Mouse (Mus musculus) heart, embryonic 15.5 days (tissue): Measurements from ENCODE around the gene Ppp5c. TPM values are rescaled to one million over a fixed set of nuclear protein-coding genes. Genes with fewer than 3 reads are reported as not detected.

ENCODE experiments used
- ATAC-seq: fragments of 200-750 bp; cut with Nextera tagmentation; replicated peaks from 2 replicates; pipeline ENCODE4 v1.8.0; 2017; ENCODE audit warnings: low read depth, moderate TSS enrichment; ENCODE audit not compliant: insufficient number of reproducible peaks, insufficient read depth, low FRiP score
- H3K27ac ChIP-seq: fragments of 300-500 bp; sonication (generic); 2 replicates; pipeline ENCODE4 v1.5.1; 2015; ENCODE audit warnings: mild to moderate bottlenecking, inconsistent platforms
- H3K27me3 ChIP-seq: fragments of 300-500 bp; sonication (generic); 2 replicates; pipeline ENCODE4 v1.6.1; 2015; ENCODE audit warnings: inconsistent platforms
- H3K36me3 ChIP-seq: fragments of 300-500 bp; sonication (generic); 2 replicates; pipeline ENCODE4 v1.6.1; 2015; ENCODE audit warnings: mild to moderate bottlenecking, inconsistent platforms
- H3K4me1 ChIP-seq: fragments of 300-500 bp; sonication (generic); replicated peaks from 2 replicates; pipeline ENCODE4 v1.6.1; 2015; ENCODE audit warnings: inconsistent platforms
- H3K4me2 ChIP-seq: fragments of 300-500 bp; sonication (generic); 2 replicates; pipeline ENCODE4 v1.6.1; 2015; ENCODE audit warnings: inconsistent platforms, mild to moderate bottlenecking, moderate library complexity
- H3K4me3 ChIP-seq: fragments of 300-500 bp; sonication (generic); 2 replicates; pipeline ENCODE4 v1.5.1; 2015; ENCODE audit warnings: mild to moderate bottlenecking, inconsistent platforms
- H3K9ac ChIP-seq: fragments of 300-500 bp; sonication (generic); 2 replicates; pipeline ENCODE4 v1.6.1; 2015; ENCODE audit warnings: mild to moderate bottlenecking, inconsistent platforms
- H3K9me3 ChIP-seq: fragments of 300-500 bp; sonication (generic); replicated peaks from 2 replicates; pipeline ENCODE4 v1.6.1; 2016; ENCODE audit warnings: inconsistent platforms
- WGBS: fragments of 180-500 bp; shearing (Covaris S2); methylation state at CpG from one replicate; pipeline ENCODE4 v1.1.7; 2015; ENCODE audit warnings: mixed read lengths; 5-methylcytosine and 5-hydroxymethylcytosine counted together
- polyA plus RNA-seq: library from polyadenylated mRNA; unstranded; fragments of >200 nt; fragmentation: Nextera tagmentation; extraction: Ambion mirVana; gene quantifications from 2 replicates; pipeline ENCODE4 v1.2.1, GENCODE M21; 2015

Ppp5c gene
- polyA plus RNA-seq, 1 experiment from 2014 or later: 82.5 TPM

GRCm38 (mm10) chr7:17009326-17010009 is 18.3 kb downstream of the Ppp5c start:
- H3K4me3 ChIP-seq: no peak overlapping the region
- WGBS: 89% methylated on average over 16 of the region's 16 CpGs

GRCm38 (mm10) chr7:17007300-17007699 is 20.4 kb downstream of the Ppp5c start:
- peaks cover 80% of the 10 kb centered on the region for H3K36me3 ChIP-seq
- no peaks in the 10 kb centered on the region for H3K27me3 ChIP-seq
- WGBS: 68% methylated on average over 4 of the region's 4 CpGs
- H3K27ac ChIP-seq: no peak overlapping the region
- H3K9ac ChIP-seq: no peak overlapping the region
- no peak overlapping the region for H3K4me2 ChIP-seq
- H3K4me1 ChIP-seq: peaks cover 6% of the 10 kb centered on the region; the same call in 1 of the 2 replicates
- no peak overlapping the region for H3K4me3 ChIP-seq
- H3K9me3 ChIP-seq: no peaks in the 10 kb centered on the region
- ATAC-seq: no peak

More at GRCm38 (mm10) chr7:17009326-17010009, 18.3 kb downstream of the Ppp5c start:
- H3K36me3 ChIP-seq: peaks cover 92% of the 10 kb centered on the region
- H3K4me2 ChIP-seq: no peak overlapping the region
- H3K9ac ChIP-seq: no peak overlapping the region
- no peaks in the 10 kb centered on the region for H3K27me3 ChIP-seq
- H3K9me3 ChIP-seq: no peaks in the 10 kb centered on the region
- no peak overlapping the region for H3K27ac ChIP-seq
- no peaks in the 10 kb centered on the region for H3K4me1 ChIP-seq
- ATAC-seq: no peak

DNA sequence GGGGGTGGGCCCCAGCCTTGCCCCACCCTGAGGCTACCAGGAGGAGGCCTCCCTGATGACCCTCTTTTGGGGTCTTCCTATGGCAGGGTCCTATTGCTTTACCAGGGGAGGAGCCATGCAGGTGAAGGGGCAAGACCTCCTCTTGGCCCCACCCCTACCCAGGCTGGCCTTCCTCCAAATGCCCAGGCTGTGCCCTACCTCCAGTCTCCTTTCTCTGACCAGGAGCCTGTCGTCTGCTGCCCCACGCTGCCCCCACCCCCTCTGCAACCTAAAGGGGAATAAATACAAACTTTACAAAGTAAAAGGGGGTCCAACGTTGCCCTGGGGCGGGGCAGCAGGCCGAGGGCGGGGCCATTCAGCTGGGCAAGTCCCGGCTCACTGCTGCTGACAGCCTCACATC is 23.0 kb downstream of the Ppp5c start:
- Histone ChIP-seq H3K4me1 (peaks cover 6% of the 10 kb centered on the region; the same call in 1 of the 2 replicates), H3K27me3 (no peaks in the 10 kb centered on the region), H3K4me2 (no peak overlapping the region), H3K9ac (no peak overlapping the region), H3K27ac (no peak overlapping the region), H3K36me3 (peaks cover 68% of the 10 kb centered on the region), H3K9me3 (no peaks in the 10 kb centered on the region), H3K4me3 (no peak overlapping the region)
- no peak for ATAC-seq
- 81% methylated on average over 7 of the region's 7 CpGs for whole genome bisulfite sequencing

GRCm38 (mm10) chr7:17003230-17003960 is 24.3 kb downstream of the Ppp5c start:
- ATAC-seq: no peak
- peaks cover 15% of the 10 kb centered on the region for H3K4me1 ChIP-seq
- peak overlapping the region; percentile 22; the same call in 1 of the 2 replicates for H3K27ac ChIP-seq
- H3K4me3 ChIP-seq: no peak overlapping the region
- H3K27me3 ChIP-seq: no peaks in the 10 kb centered on the region
- H3K9ac ChIP-seq: no peak overlapping the region
- no peaks in the 10 kb centered on the region for H3K9me3 ChIP-seq
- WGBS: 79% methylated on average over 7 of the region's 7 CpGs
- H3K36me3 ChIP-seq: peaks cover 65% of the 10 kb centered on the region
- no peak overlapping the region for H3K4me2 ChIP-seq

GRCm38 (mm10) chr7:17002375-17003195 is 25.1 kb downstream of the Ppp5c start:
- WGBS: 9% methylated on average over 7 of the region's 7 CpGs
- Histone ChIP-seq H3K4me3 (no peak overlapping the region), H3K9me3 (no peaks in the 10 kb centered on the region), H3K4me2 (no peak overlapping the region), H3K9ac (no peak overlapping the region), H3K27me3 (no peaks in the 10 kb centered on the region), H3K27ac (peak overlapping the region; percentile 22; the same call in 1 of the 2 replicates), H3K4me1 (peaks cover 23% of the 10 kb centered on the region), H3K36me3 (peaks cover 66% of the 10 kb centered on the region)
- peak; percentile 43; the same call in 1 of the 2 replicates for ATAC-seq

DNA sequence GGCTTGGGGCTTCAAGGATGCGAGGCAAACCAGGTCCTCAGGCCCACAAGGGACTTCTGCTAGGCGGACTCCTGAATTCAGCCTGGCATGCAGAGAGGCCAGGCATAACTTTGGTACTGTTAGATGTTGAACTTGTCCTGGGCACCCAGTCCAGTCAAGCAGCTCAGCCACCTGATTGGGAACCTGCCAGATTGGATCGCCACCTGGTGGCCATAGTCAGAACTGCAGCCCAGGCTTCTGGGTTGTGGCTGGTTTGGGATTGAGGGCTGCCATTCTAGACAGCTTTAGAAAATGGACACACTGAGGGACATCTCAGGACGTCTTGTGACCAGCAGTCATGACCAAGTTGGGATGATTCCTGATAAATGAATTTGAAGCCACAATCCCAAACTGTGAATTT is 28.1 kb downstream of the Ppp5c start:
- Histone ChIP-seq H3K27ac (peak overlapping the region; percentile 66), H3K27me3 (no peaks in the 10 kb centered on the region), H3K4me3 (no peak overlapping the region), H3K4me1 (peaks cover 52% of the 10 kb centered on the region), H3K9me3 (no peaks in the 10 kb centered on the region), H3K36me3 (peaks cover 43% of the 10 kb centered on the region), H3K4me2 (no peak overlapping the region), H3K9ac (no peak overlapping the region)
- WGBS: 28% methylated on average over 4 of the region's 4 CpGs
- no peak for ATAC-seq

GRCm38 (mm10) chr7:16999233-16999632 is 28.5 kb downstream of the Ppp5c start:
- Histone ChIP-seq H3K4me2 (no peak overlapping the region), H3K9me3 (no peaks in the 10 kb centered on the region), H3K27ac (peak overlapping the region; percentile 66), H3K36me3 (peaks cover 39% of the 10 kb centered on the region), H3K4me3 (no peak overlapping the region), H3K27me3 (no peaks in the 10 kb centered on the region), H3K4me1 (peaks cover 53% of the 10 kb centered on the region), H3K9ac (no peak overlapping the region)
- 48% methylated on average over 4 of the region's 4 CpGs for WGBS
- 0 out of 2 replicates have a peak, but pooled peaks have one; percentile 4 for ATAC-seq

GRCm38 (mm10) chr7:16995345-16995744 is 32.4 kb downstream of the Ppp5c start:
- Histone ChIP-seq H3K27ac (peak overlapping the region; percentile 92), H3K4me1 (peaks cover 72% of the 10 kb centered on the region), H3K9ac (peak overlapping the region; percentile 82), H3K9me3 (no peaks in the 10 kb centered on the region), H3K27me3 (no peaks in the 10 kb centered on the region), H3K4me2 (peak overlapping the region; percentile 83), H3K4me3 (peak overlapping the region; percentile 67), H3K36me3 (peaks cover 23% of the 10 kb centered on the region)
- WGBS: 74% methylated on average over 4 of the region's 4 CpGs
- no peak for ATAC-seq

GRCm38 (mm10) chr7:16994400-16994799 is 33.3 kb downstream of the Ppp5c start:
- 3% methylated on average over 20 of the region's 20 CpGs for WGBS

GRCm38 (mm10) chr7:16993651-16994399 is 33.9 kb downstream of the Ppp5c start:
- Histone ChIP-seq H3K36me3 (peaks cover 16% of the 10 kb centered on the region), H3K27ac (peak overlapping the region; percentile 92), H3K4me3 (peak overlapping the region; percentile 67), H3K27me3 (no peaks in the 10 kb centered on the region), H3K4me1 (peaks cover 74% of the 10 kb centered on the region), H3K9me3 (no peaks in the 10 kb centered on the region), H3K4me2 (peak overlapping the region; percentile 83), H3K9ac (peak overlapping the region; percentile 82)
- ATAC-seq: peak; percentile 93
- under 1% methylated on average over 27 of the region's 27 CpGs for WGBS

More at GRCm38 (mm10) chr7:16994400-16994799, 33.3 kb downstream of the Ppp5c start:
- Histone ChIP-seq H3K4me3 (peak overlapping the region; percentile 67), H3K4me2 (peak overlapping the region; percentile 83), H3K9ac (peak overlapping the region; percentile 82), H3K27ac (peak overlapping the region; percentile 92), H3K9me3 (no peaks in the 10 kb centered on the region), H3K27me3 (no peaks in the 10 kb centered on the region), H3K36me3 (peaks cover 19% of the 10 kb centered on the region), H3K4me1 (peaks cover 78% of the 10 kb centered on the region)
- ATAC-seq: no peak
